Mouse (Mus musculus) bone marrow, adult 2 months (tissue): ENCODE measurements around the gene Dnaja2. TPM values are rescaled to one million over a fixed set of nuclear protein-coding genes. Genes with fewer than 3 reads are reported as not detected.

ENCODE experiments used
- H3K27ac ChIP-seq: fragments of 200-500 bp; 2 replicates; pipeline ENCODE4 v1.5.1; 2012; ENCODE audit warnings: low read depth, mild to moderate bottlenecking, control low read depth, inconsistent platforms, low read length; ENCODE audit not compliant: control insufficient read depth, poor library complexity, insufficient read depth
- H3K4me1 ChIP-seq: fragments of 200-500 bp; 2 replicates; pipeline ENCODE4 v1.6.1; 2011; ENCODE audit warnings: low read length; ENCODE audit not compliant: control insufficient read depth, insufficient read depth
- H3K4me3 ChIP-seq: fragments of 200-500 bp; replicated peaks from 2 replicates; pipeline ENCODE3; 2011; ENCODE audit warnings: mild to moderate bottlenecking, low read depth, low read length, control low read depth; ENCODE audit not compliant: control insufficient read depth
- CTCF ChIP-seq: fragments of 200-500 bp; IDR thresholded peaks from 2 replicates; pipeline ENCODE4 v1.5.1; 2011; ENCODE audit warnings: low read length, control low read depth; ENCODE audit not compliant: control insufficient read depth, insufficient read depth
- POLR2A ChIP-seq: fragments of 200-500 bp; IDR thresholded peaks from 2 replicates; pipeline ENCODE4 v1.6.1; 2011; ENCODE audit warnings: low read depth, mild to moderate bottlenecking, control low read depth, low read length, borderline replicate concordance; ENCODE audit not compliant: control insufficient read depth
- WGBS: fragments of 180-500 bp; shearing (Covaris S2); methylation state at CpG from one replicate; pipeline ENCODE4 v1.1.7; 2018; 5-methylcytosine and 5-hydroxymethylcytosine counted together
- polyA plus RNA-seq: library from polyadenylated mRNA; stranded (reverse); fragments of >200 nt; gene quantifications from 2 replicates; pipeline ENCODE4 v1.2.4, GENCODE M21; 2011; ENCODE audit warnings: low replicate concordance; ENCODE audit not compliant: missing spikeins, insufficient read depth, insufficient read length

Gene Dnaja2
- polyA plus RNA-seq, 1 experiment = 67.4 TPM

GRCm38 (mm10) chr8:85594983-85595382, 39.8 kb upstream of the Dnaja2 start:
- WGBS = 57% methylated on average over 3 of the region's 3 CpGs
- no peak overlapping the region for H3K27ac ChIP-seq
- H3K4me3 ChIP-seq = no peak overlapping the region
- no peaks in the 10 kb centered on the region for H3K4me1 ChIP-seq
- TF ChIP-seq POLR2A (no peak), CTCF (no peak)

- TF ChIP-seq POLR2A = no peak
- no peak for TF ChIP-seq CTCF
- Histone ChIP-seq H3K4me1 (no peaks in the 10 kb centered on the region), H3K4me3 (no peak overlapping the region), H3K27ac (no peak overlapping the region)
- WGBS = 55% methylated on average over 3 of the region's 3 CpGs
These were observed 38.2 kb upstream of the Dnaja2 start for GRCm38 (mm10) chr8:85593324-85593723.

- TF ChIP-seq POLR2A = no peak
- no peak for TF ChIP-seq CTCF
- Histone ChIP-seq H3K27ac (no peak overlapping the region), H3K4me3 (no peak overlapping the region), H3K4me1 (no peaks in the 10 kb centered on the region)
- WGBS = 69% methylated on average over 1 of the region's 1 CpGs
These were observed 36.4 kb upstream of the Dnaja2 start for GRCm38 (mm10) chr8:85591532-85591931.

GRCm38 (mm10) chr8:85590258-85590657, 35.1 kb upstream of the Dnaja2 start:
- Histone ChIP-seq H3K4me1 (no peaks in the 10 kb centered on the region), H3K4me3 (no peak overlapping the region), H3K27ac (no peak overlapping the region)
- 97% methylated on average over 1 of the region's 1 CpGs for WGBS
- TF ChIP-seq POLR2A (no peak), CTCF (no peak)

DNA sequence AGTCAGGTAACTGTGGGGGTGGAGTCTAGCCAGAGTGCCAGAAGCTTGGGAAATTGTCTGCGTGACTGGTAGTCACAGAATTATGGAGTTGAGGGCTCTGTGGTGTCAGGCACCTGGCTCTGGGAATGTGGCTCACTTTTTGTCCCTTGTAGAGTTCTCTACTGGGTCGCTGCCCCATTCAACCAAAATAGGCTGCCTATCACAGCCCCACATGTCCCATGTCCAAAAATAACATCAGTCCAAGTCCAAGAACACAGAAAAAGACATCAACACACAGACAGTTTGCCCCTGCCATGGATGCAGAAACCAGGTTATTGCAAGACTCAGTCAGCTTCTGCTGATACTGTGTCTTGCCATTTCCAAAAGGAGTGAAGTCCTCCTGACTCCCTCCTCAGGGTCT, 33.5 kb upstream of the Dnaja2 start:
- TF ChIP-seq CTCF (no peak), POLR2A (no peak)
- H3K4me3 ChIP-seq = no peak overlapping the region
- no peaks in the 10 kb centered on the region for H3K4me1 ChIP-seq
- H3K27ac ChIP-seq = no peak overlapping the region
- WGBS = 76% methylated on average over 2 of the region's 2 CpGs

DNA sequence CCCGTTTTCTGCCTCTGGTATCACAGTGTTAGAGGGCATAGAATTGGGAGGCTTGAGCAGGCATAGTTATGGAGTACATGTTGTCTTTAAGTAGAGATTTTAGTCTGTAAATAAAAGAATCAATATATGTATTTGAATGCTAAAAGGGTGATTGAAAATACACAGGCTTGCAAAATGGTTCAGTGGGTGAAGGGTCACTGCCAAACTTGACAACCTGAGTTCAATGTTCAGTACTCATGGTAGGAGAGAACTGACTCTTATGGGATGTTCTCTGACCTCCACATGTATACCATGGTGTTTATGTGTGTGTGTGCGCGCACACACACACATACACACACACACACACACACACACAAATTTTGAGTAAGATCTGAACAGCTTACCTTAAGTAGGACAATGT, 22.5 kb upstream of the Dnaja2 start:
- no peak for TF ChIP-seq POLR2A
- no peak for TF ChIP-seq CTCF
- Histone ChIP-seq H3K4me1 (no peaks in the 10 kb centered on the region), H3K27ac (no peak overlapping the region), H3K4me3 (no peak overlapping the region)
- 85% methylated on average over 3 of the region's 3 CpGs for WGBS

- H3K27ac ChIP-seq = no peak overlapping the region
- no peak overlapping the region for H3K4me3 ChIP-seq
- TF ChIP-seq CTCF = no peak
- TF ChIP-seq POLR2A = no peak
- H3K4me1 ChIP-seq = no peaks in the 10 kb centered on the region
- WGBS = 48% methylated on average over 2 of the region's 2 CpGs
These were observed 18.9 kb upstream of the Dnaja2 start for GRCm38 (mm10) chr8:85573972-85574496.

DNA sequence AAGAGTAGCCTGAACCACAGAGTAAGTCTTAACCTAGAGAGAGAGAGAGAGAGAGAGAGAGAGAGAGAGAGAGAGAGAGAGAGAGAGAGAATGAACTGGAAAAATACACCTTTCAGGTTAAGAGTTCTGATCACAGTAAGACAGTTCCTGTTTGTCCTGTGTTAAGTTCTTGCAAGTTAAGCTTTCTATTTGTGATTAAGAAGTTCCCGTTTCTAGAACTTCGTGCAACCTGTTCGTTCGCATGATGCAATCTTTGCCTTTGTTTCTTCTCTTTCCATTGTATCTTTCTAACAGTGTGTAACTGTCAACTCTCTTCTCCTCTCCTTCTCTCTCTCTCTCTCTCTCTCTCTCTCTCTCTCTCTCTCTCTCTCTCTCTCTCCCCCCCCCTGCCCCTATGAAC, 15.3 kb upstream of the Dnaja2 start:
- WGBS = 6% methylated on average over 4 of the region's 4 CpGs
- TF ChIP-seq POLR2A = no peak
- TF ChIP-seq CTCF = no peak
- no peaks in the 10 kb centered on the region for H3K4me1 ChIP-seq
- no peak overlapping the region for H3K4me3 ChIP-seq
- no peak overlapping the region for H3K27ac ChIP-seq

DNA sequence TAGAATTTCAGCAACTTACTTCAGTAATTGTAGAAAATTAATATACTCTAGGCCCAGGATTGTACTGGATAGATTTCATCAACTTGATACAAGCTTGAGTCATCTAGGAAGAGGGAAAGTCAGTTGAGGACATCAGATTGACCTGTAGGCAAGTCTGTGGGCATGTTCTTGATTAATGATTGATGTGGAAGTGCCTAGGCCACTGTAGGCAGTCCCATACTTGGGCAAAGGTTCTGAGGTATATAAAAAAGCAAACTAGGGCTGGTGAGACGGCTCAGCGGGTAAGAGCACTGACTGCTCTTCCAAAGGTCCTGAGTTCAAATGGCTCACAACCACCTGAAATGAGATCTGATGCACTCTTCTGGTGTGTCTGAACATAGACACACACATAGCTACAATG, 12.7 kb upstream of the Dnaja2 start:
- H3K27ac ChIP-seq = no peak overlapping the region
- TF ChIP-seq CTCF (no peak), POLR2A (no peak)
- no peaks in the 10 kb centered on the region for H3K4me1 ChIP-seq
- H3K4me3 ChIP-seq = no peak overlapping the region
- 94% methylated on average over 2 of the region's 2 CpGs for WGBS
